Mouse (Mus musculus) megakaryocyte progenitor cell, adult 5-6 weeks (primary cell): Measurements from ENCODE around the gene Klf6. TPM values are rescaled to one million over a fixed set of nuclear protein-coding genes. Genes with fewer than 3 reads are reported as not detected.
A peak's percentile ranks its signal among the peaks of the same experiment; 100 is the strongest.

Source experiments
- ATAC-seq: replicated peaks from 2 replicates; pipeline ENCODE4 v1.8.0; 2016; ENCODE audit warnings: mild to moderate bottlenecking, moderate TSS enrichment, inconsistent platforms; ENCODE audit not compliant: poor library complexity
- total RNA-seq, 2 experiments: library from RNA; stranded (forward) in 1 of 2; stranded (reverse) in 1 of 2; fragments of 157-497, 149-512 nt in 1 of 2; fragments of 200-1000 nt in 1 of 2; gene quantifications; 2 replicates each; pipeline versions ENCODE4 v1.2.3 to v1.2.4; 2015 to 2017

Klf6 gene
- total RNA-seq (2015) (30.6 and 65.4 TPM in 2 replicates), total RNA-seq (2017) (39.1 and 62.3 TPM in 2 replicates)

GRCm38 (mm10) chr13:5861157-5862002, at the start of gene Klf6:
Gene Klf6, plus strand, starts transcription at chr13:5861482.
- ATAC-seq = peak; percentile 78

GRCm38 (mm10) chr13:5813433-5813832, 47.8 kb upstream of the Klf6 start:
- ATAC-seq = no peak

- peak; percentile 70 for ATAC-seq
Measured at GRCm38 (mm10) chr13:5817250-5817649, 44.0 kb upstream of the Klf6 start.

GRCm38 (mm10) chr13:5819173-5819572, 42.1 kb upstream of the Klf6 start:
- ATAC-seq = no peak

- no peak for ATAC-seq
Measured at GRCm38 (mm10) chr13:5822586-5822985, 38.7 kb upstream of the Klf6 start.

GRCm38 (mm10) chr13:5823150-5823549, 38.1 kb upstream of the Klf6 start:
- no peak for ATAC-seq

- peak; percentile 34 for ATAC-seq
Measured at GRCm38 (mm10) chr13:5824189-5824815, 37.0 kb upstream of the Klf6 start.

- no peak for ATAC-seq
Measured at GRCm38 (mm10) chr13:5826170-5826827, 35.0 kb upstream of the Klf6 start.

- no peak for ATAC-seq
Measured at GRCm38 (mm10) chr13:5831976-5832375, 29.3 kb upstream of the Klf6 start.

- 0 out of 2 replicates have a peak, but pooled peaks have one; percentile 20 for ATAC-seq
Measured at GRCm38 (mm10) chr13:5837174-5837777, 24.0 kb upstream of the Klf6 start.

GRCm38 (mm10) chr13:5841418-5841817, 19.9 kb upstream of the Klf6 start:
- ATAC-seq = no peak

- ATAC-seq = no peak
Measured at GRCm38 (mm10) chr13:5842911-5843310, 18.4 kb upstream of the Klf6 start.

GRCm38 (mm10) chr13:5843829-5844228, 17.5 kb upstream of the Klf6 start:
- no peak for ATAC-seq

GRCm38 (mm10) chr13:5844338-5844737, 16.9 kb upstream of the Klf6 start:
- no peak for ATAC-seq

- peak; percentile 72 for ATAC-seq
Measured at GRCm38 (mm10) chr13:5845161-5845590, 16.1 kb upstream of the Klf6 start.

GRCm38 (mm10) chr13:5845605-5846004, 15.7 kb upstream of the Klf6 start:
- peak; percentile 82 for ATAC-seq

- no peak for ATAC-seq
Measured at GRCm38 (mm10) chr13:5846860-5847259, 14.4 kb upstream of the Klf6 start.

- ATAC-seq = peak; percentile 17; the same call in 1 of the 2 replicates
Measured at GRCm38 (mm10) chr13:5847736-5848135, 13.5 kb upstream of the Klf6 start.

- ATAC-seq = peak; percentile 35
Measured at GRCm38 (mm10) chr13:5860651-5861156, 578 bp upstream of the Klf6 start.

GRCm38 (mm10) chr13:5862003-5862625, 832 bp downstream of the Klf6 start:
- ATAC-seq = no peak
